Mouse (Mus musculus) CH12.LX (cell line): ENCODE measurements around the gene Ccnt1.

Experiments
- CTCF ChIP-seq, 2 experiments: IDR thresholded peaks in 1 of 2; conservative IDR thresholded peaks in 1 of 2; 2 replicates each; pipeline ENCODE4 v1.5.1; 2011 to 2012; ENCODE audit warnings: low read depth in 2 of 2, low read length in 2 of 2, improper control_type of control experiment in 1 of 2, inconsistent platforms in 1 of 2, mild to moderate bottlenecking in 1 of 2, moderate library complexity in 1 of 2
- E2F4 ChIP-seq: IDR thresholded peaks from 2 replicates; pipeline ENCODE4 v1.6.1; 2011; ENCODE audit warnings: low read depth, low read length, improper control_type of control experiment; ENCODE audit not compliant: insufficient replicate concordance
- ELF1 ChIP-seq: IDR thresholded peaks from 2 replicates; pipeline ENCODE4 v1.6.1; 2014; ENCODE audit warnings: low read depth, mild to moderate bottlenecking, inconsistent platforms, low read length, improper control_type of control experiment
- ETS1 ChIP-seq: conservative IDR thresholded peaks from 2 replicates; pipeline ENCODE4 v1.6.1; 2012; ENCODE audit warnings: low read depth, mild to moderate bottlenecking, inconsistent platforms, low read length, improper control_type of control experiment, moderate library complexity
- GABPA ChIP-seq: IDR thresholded peaks from 2 replicates; pipeline ENCODE4 v1.6.1; 2012; ENCODE audit warnings: low read depth, low read length, improper control_type of control experiment, inconsistent platforms; ENCODE audit not compliant: insufficient replicate concordance
- MAFK ChIP-seq: IDR thresholded peaks from 2 replicates; pipeline ENCODE4 v1.6.1; 2011; ENCODE audit warnings: low read length, improper control_type of control experiment; ENCODE audit not compliant: insufficient replicate concordance
- MAX ChIP-seq: IDR thresholded peaks from 2 replicates; pipeline ENCODE4 v1.6.1; 2011; ENCODE audit warnings: low read length, improper control_type of control experiment
- POLR2A ChIP-seq: IDR thresholded peaks from 2 replicates; pipeline ENCODE4 v1.6.1; 2011; ENCODE audit warnings: low read depth, mild to moderate bottlenecking, improper control_type of control experiment, low read length
- POLR2AphosphoS2 ChIP-seq: IDR thresholded peaks from 2 replicates; pipeline ENCODE4 v1.6.1; 2011; ENCODE audit warnings: low read depth, low read length, improper control_type of control experiment
- RCOR1 ChIP-seq: conservative IDR thresholded peaks from 2 replicates; pipeline ENCODE4 v1.6.1; 2012; ENCODE audit warnings: low read depth, mild to moderate bottlenecking, inconsistent platforms, low read length, improper control_type of control experiment
- SMC3 ChIP-seq: IDR thresholded peaks from 2 replicates; pipeline ENCODE4 v1.6.1; 2011; ENCODE audit warnings: low read depth, low read length, improper control_type of control experiment
- TCF12 ChIP-seq: IDR thresholded peaks from 2 replicates; pipeline ENCODE4 v1.6.1; 2014; ENCODE audit warnings: low read depth, mild to moderate bottlenecking, inconsistent platforms, low read length, improper control_type of control experiment
- ZC3H11A ChIP-seq: IDR thresholded peaks from 2 replicates; pipeline ENCODE4 v1.6.1; 2012; ENCODE audit warnings: low read depth, mild to moderate bottlenecking, inconsistent platforms, low read length, improper control_type of control experiment
- ZKSCAN1 ChIP-seq: IDR thresholded peaks from 2 replicates; pipeline ENCODE4 v1.6.1; 2012; ENCODE audit warnings: low read depth, inconsistent platforms, low read length, improper control_type of control experiment, borderline replicate concordance

DNA sequence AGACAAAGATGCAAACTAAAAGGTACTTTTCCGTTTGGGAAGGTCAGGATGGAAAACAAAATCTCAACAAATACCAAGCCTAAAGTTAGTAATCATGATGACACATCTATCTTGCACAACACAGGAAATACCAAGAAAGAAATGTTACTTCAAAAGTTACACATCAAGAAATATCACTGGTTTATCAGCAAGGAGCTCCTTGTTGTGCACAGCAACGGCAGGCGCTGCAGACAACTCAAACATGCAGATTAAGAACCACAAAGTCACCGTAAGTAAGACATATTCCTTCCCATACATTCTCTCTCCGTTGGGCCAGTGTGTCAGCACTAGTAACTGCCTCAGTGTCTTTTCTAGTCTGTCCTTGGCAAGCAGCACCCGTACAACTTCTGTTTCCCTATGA is 29.7 kb downstream of the Ccnt1 start:
- no peak for TF ChIP-seq POLR2A
- TF ChIP-seq MAFK, result no peak
- TF ChIP-seq RCOR1, result no peak
- no peak for TF ChIP-seq CTCF (conservative IDR thresholded peaks at IDR 0.05 in 1 of 2, IDR thresholded peaks at IDR 0.05 in 1 of 2; ENCODE audit: low read depth in 2 of 2, low read length in 2 of 2)
- no peak for TF ChIP-seq ZC3H11A
- no peak for TF ChIP-seq ELF1
- no peak for TF ChIP-seq ZKSCAN1
- TF ChIP-seq E2F4, result no peak
- no peak for TF ChIP-seq SMC3
- no peak for TF ChIP-seq TCF12
- TF ChIP-seq POLR2AphosphoS2, result no peak
- TF ChIP-seq MAX, result no peak
- no peak for TF ChIP-seq ETS1
- no peak for TF ChIP-seq GABPA
